Mouse (Mus musculus): ENCODE measurements around the gene Ccnjl.

Gene Ccnjl

GRCm38 (mm10) chr11:43528683-43529499 lies at the start of gene Ccnjl:
TSS of gene Ccnjl (plus strand) at chr11:43528784.
- DNase-seq, result peak; percentile 79

- no peak for DNase-seq
These were observed 49.2 kb upstream of the Ccnjl start for GRCm38 (mm10) chr11:43479376-43479775.

DNA sequence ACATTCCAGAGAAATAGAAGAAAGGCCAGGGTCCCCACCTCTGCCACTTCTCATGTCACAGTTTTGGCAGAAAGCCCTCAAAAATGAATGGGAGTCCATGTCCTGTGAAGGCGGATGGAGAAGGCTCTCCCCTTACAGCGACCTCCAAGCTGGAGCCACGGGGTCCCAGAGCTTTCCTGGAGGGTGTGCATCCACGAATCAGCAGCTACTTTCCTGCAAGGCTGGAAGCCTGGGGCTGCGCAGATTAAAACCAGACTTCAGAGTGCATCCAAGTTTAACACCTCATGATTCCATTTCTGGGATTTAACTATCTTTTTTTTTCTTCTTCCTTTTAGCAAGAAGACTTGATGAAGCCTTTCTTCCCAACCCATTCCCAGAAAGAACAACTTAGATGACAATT lies 48.0 kb upstream of the Ccnjl start:
- no peak for DNase-seq

DNA sequence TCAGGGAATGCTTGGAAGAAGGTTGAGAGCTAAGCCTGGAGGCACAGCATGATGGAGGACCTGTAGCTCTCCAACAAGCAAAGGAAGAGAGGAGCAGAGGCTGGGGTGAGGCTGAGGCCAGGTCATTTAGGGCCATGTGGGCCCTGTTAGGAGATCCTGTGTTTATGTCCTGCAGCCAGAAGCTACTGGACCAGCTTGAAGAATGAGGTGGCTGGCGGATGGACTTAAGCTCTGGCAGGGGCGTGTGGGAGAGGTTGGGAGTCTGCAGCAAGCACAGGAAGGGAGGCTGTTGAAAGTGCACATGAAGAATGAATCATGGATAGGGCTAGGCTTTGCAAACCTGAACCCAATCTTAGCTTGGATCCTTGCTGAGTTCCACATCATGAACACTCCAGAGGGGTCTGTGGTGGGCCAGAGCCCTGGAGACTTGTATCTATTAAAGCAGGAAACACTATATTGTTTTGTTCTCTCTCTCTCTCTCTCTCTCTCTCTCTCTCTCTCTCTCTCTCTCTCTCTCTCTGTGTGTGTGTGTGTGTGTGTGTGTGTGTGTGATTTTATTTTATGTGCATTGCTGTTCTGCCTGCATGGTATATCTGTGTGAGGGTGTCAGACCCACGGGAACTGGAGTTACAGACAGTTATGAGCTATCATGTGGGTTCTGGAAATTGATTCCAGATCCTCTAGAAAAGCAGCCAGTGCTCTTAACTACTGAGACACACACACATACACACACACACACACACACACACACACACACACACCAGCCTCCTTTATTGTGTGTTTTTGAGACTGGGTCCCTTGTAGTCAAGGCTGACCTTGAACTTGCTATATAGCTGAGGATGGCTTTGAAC lies 46.7 kb upstream of the Ccnjl start:
- DNase-seq, result no peak

- no peak for DNase-seq
These were observed 45.3 kb upstream of the Ccnjl start for GRCm38 (mm10) chr11:43483122-43483792.

- DNase-seq, result no peak
These were observed 44.5 kb upstream of the Ccnjl start for GRCm38 (mm10) chr11:43484057-43484456.

- DNase-seq, result no peak
These were observed 43.9 kb upstream of the Ccnjl start for GRCm38 (mm10) chr11:43484652-43485051.

DNA sequence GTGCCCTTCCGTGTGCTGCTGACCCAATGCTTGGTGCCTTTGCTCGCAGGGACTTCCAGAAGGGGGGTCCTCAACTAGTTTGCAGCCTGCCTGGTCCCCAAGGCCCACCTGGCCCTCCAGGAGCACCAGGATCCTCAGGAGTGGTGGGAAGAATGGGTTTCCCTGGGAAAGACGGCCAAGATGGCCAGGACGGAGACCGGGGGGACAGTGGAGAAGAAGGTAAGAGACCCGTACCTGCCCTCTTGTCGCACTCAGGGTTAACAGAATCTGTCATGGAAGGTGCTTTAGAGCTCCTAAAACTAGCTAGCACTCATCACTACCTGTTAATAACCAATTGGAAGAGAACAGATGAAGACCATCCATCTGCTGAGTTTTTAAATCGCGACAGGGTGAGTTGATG lies 42.7 kb upstream of the Ccnjl start:
- DNase-seq, result no peak

DNA sequence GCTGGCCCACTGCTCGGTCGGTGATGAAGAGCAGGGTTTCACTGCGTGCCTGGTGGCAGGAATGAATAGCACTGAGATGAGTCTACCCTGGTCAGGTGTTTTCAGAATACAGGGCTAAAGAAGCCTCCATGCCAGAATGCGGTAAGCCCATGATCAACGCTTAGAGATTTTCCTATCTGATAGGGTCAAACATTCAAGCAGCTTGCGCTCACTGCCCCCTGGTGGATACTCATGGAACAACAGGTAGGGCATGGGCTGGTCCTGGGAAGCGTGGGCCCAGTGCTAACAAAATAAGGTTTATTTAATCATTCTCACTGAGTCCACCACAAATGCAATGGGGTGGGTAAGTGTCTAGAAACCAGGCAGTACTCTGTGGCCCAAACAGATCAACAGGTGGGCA lies 35.9 kb upstream of the Ccnjl start:
- DNase-seq, result peak; percentile 60

DNA sequence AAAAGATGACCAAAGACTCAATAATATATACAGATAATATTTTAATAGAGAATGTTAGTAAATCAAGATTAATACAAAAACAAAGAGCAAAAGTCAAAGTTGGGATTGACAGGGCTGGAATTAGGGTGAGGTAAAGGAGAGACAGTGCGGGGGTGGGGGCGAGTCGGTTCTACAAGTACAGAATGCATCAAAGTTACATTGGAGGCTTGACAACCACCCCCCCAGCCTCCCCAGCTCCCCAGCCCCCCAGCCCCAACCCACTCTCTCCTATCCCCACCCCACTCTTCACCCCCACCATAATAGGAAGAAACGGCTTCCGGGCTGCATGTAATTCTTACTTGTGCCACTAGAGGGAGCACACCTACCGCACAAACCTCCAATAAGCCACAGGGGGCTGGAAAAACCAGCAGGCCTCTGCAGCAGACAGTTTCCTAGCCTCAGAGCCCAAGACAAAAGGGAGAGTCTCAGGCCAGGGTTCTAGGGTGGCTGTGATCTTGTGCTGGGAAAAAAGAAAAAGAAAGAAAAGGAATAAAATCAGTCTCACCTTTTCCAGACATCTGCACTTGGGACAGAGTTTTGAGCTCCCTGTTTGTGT lies 34.7 kb upstream of the Ccnjl start:
- DNase-seq, result peak; percentile 80

DNA sequence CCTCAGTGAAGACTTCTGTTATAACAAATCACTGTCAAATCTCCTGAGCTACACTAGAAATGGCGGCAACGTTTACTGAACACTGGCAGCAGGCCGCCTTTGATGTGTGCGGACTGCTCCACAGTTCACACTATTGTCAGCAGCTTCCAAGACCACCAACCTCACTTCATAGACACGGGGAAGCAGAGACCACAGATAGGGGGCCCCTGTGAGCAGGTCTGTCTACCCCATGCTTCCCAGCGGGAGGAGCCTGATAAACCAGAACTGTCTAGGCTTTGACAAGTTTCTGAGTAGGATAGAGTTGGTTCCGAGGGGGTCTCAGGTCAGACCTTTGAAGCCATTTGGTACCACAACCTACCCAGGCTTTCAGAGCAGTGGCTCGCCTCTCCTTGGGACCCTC lies 33.5 kb upstream of the Ccnjl start:
- no peak for DNase-seq

- no peak for DNase-seq
These were observed 33.1 kb upstream of the Ccnjl start for GRCm38 (mm10) chr11:43495532-43495931.

GRCm38 (mm10) chr11:43501256-43501655 lies 27.3 kb upstream of the Ccnjl start:
- no peak for DNase-seq

- no peak for DNase-seq
These were observed 23.4 kb upstream of the Ccnjl start for GRCm38 (mm10) chr11:43505188-43505587.

GRCm38 (mm10) chr11:43507976-43508375 lies 20.6 kb upstream of the Ccnjl start:
- DNase-seq, result no peak

- DNase-seq, result no peak
These were observed 18.7 kb upstream of the Ccnjl start for GRCm38 (mm10) chr11:43509878-43510277.

DNA sequence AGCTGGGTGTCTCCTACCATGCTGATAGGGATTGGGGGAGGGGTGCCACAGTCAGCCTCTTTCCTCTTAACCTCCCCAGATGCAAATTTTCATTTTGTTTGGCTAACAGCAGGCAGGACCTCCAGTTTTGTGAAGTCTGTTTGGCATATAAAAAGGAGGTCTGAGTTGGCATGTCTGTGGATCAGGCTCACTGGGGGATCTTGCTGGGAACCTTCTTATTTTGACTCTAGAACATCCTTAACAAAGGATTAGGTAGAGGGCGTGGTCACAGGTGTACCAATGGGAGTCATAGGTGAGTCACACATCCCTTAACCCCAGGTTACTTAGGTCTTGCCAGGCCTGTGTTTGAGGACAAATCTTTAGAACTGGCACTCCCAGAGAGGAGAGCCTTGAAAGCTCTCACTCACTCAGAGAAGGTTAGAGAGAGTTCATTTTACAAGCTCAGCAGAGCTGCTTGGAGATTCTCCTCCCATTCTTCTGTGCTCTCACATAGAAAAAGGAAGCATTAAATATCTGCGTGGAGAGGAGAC lies 15.9 kb upstream of the Ccnjl start:
- no peak for DNase-seq

- DNase-seq, result peak; percentile 66
These were observed 12.1 kb upstream of the Ccnjl start for GRCm38 (mm10) chr11:43516344-43517021.

- DNase-seq, result peak; percentile 95
These were observed 10.9 kb upstream of the Ccnjl start for GRCm38 (mm10) chr11:43517641-43518040.

DNA sequence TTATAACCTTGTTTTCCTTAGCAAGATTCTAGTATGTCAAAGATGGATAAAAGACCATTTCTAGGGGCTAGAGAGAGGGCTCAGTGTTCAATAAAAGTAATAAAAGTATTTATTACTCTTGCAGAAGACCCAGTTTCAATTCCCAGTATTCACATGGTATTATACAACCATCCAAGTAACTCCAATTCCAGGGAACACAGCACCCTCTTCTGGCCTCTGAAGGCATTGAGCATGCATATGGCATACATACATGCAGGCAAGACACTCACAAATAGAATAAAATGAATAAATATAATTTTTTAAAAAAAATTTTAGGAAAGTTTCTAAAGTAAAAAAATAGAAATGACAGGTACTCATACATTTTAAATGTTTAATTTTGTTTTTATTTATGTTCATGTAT lies 10.5 kb upstream of the Ccnjl start:
- DNase-seq, result no peak

GRCm38 (mm10) chr11:43518821-43519220 lies 9.8 kb upstream of the Ccnjl start:
- DNase-seq, result peak; percentile 75

DNA sequence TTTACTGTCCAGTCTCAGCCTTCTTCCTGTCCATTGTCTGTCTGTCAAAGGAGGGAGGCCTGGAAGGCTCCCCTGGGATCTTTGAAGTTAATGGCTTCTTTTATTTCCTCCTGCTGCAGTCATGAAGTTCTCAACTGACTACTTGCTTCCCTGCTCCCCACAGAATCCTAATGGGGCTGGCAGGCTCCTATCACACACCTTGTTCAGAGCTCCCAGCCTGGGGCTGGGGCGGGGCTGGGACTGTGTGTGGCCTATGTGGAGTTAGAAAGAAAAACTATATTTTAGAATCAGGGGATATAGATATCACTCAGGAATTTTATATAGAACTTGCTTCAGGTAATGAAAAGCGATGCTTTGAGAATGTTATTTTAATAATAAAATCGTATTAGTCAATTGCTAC lies 8.1 kb upstream of the Ccnjl start:
- DNase-seq, result no peak
